Mouse (Mus musculus) brain, embryonic 14.5 days (tissue): ENCODE measurements at regions not wholly inside any gene's neighbourhood (a gene's known extent, or its start where the extent isn't known, plus 50 kb on each side); places are given as distances from the start of the nearest gene placed in this dataset.

Experiments used
- CTCF ChIP-seq: fragments of 200-500 bp; IDR thresholded peaks from 2 replicates; pipeline ENCODE4 v1.5.1; 2012; ENCODE audit warnings: inconsistent platforms, mild to moderate bottlenecking, moderate library complexity, borderline replicate concordance; ENCODE audit not compliant: insufficient read depth, insufficient read length; ENCODE audit errors: extremely low read depth
- POLR2A ChIP-seq: fragments of 200-500 bp; IDR thresholded peaks from 2 replicates; pipeline ENCODE4 v1.6.1; 2012; ENCODE audit warnings: mild to moderate bottlenecking, inconsistent platforms, borderline replicate concordance; ENCODE audit not compliant: poor library complexity, insufficient read depth, insufficient read length, severe bottlenecking; ENCODE audit errors: extremely low read depth

- TF ChIP-seq CTCF (no peak), POLR2A (no peak)
Observed at GRCm38 (mm10) chr3:131955771-131956170, 129.3 kb upstream of the Dkk2 start.
